In genomic region chr13:28844495-28844894, GRCm38 (mm10) we compare ENCODE assay signal across 16 mouse cellular contexts.
DNase-seq lines count a peak whose midpoint lies in the region; ATAC-seq lines count a peak whose summit lies in the region.
"Had no signal": no experiment of that assay in that cellular context is flagged by ENCODE, and none has a peak within 500 bp of the region (broad histone marks: within the 10 kb centered on the region; RNA-seq: fewer than 3 reads in every experiment).

No protein-coding gene starts in this region.

- H3K4me3 ChIP-seq in hindbrain, embryonic 10.5 days, result no peak overlapping the region
- H3K4me3 ChIP-seq in hindbrain, embryonic 16.5 days (ENCODE audit: low read length), result no peak overlapping the region
- no peak overlapping the region for H3K4me3 ChIP-seq in forebrain, embryonic 15.5 days
- H3K4me3 ChIP-seq: liver, embryonic 12.5 days; myocyte had no signal

- peaks cover 65% of the 10 kb centered on the region for H3K4me1 ChIP-seq in hindbrain, embryonic 10.5 days (replicated peaks)
- H3K4me1 ChIP-seq in hindbrain, embryonic 16.5 days (ENCODE audit: control insufficient read depth, insufficient read depth, low read depth, low read length), result no peaks in the 10 kb centered on the region; the same call in none of the 2 replicates
- peaks cover 61% of the 10 kb centered on the region for H3K4me1 ChIP-seq in forebrain, embryonic 15.5 days

- DNase-seq in hindbrain, embryonic 10.5 days (ENCODE audit: low spot score), result peak; percentile 45
- peak; percentile 58 for DNase-seq in R1 (ENCODE audit: low read depth, low spot score)
- DNase-seq in mesoderm, embryonic 11.5 days (ENCODE audit: low read depth, low spot score), result peak; percentile 68
- no peak for DNase-seq in heart, postnatal 25 days (ENCODE audit: low spot score)
- DNase-seq in kidney, adult 18-20 months, result no peak
- DNase-seq in left cerebral cortex, postnatal 36 days (ENCODE audit: low spot score in 2 of 2), result no peak
- DNase-seq: adrenal gland, postnatal 10 days; B cell, adult 2 months; heart, adult 18-20 months; heart, postnatal 10 days; thymus, adult 18-20 months had no signal

- WGBS in hindbrain, embryonic 10.5 days, result 40% methylated on average over 3 of the region's 3 CpGs
- 52% methylated on average over 3 of the region's 3 CpGs for WGBS in hindbrain, embryonic 16.5 days
- WGBS in forebrain, embryonic 15.5 days, result 46% methylated on average over 3 of the region's 3 CpGs

- H3K27me3 ChIP-seq in hindbrain, embryonic 10.5 days (ENCODE audit: insufficient read depth, poor library complexity, severe bottlenecking), result no peaks in the 10 kb centered on the region
- no peaks in the 10 kb centered on the region for H3K27me3 ChIP-seq in hindbrain, embryonic 16.5 days (replicated peaks; ENCODE audit: control insufficient read depth, insufficient read depth, low read length)
- H3K27me3 ChIP-seq in forebrain, embryonic 15.5 days, result no peaks in the 10 kb centered on the region
- H3K27me3 ChIP-seq: liver, embryonic 12.5 days had no signal

- peak overlapping the region; percentile 79 for H3K27ac ChIP-seq in hindbrain, embryonic 10.5 days
- H3K27ac ChIP-seq in hindbrain, embryonic 16.5 days (ENCODE audit: low read depth, low read length), result no peak overlapping the region
- H3K27ac ChIP-seq in forebrain, embryonic 15.5 days (replicated peaks), result peak overlapping the region; percentile 17; the same call in 1 of the 2 replicates
- H3K27ac ChIP-seq: kidney, postnatal 0 days; liver, embryonic 12.5 days had no signal

- peaks cover 3% of the 10 kb centered on the region; the same call in 1 of the 2 replicates for H3K36me3 ChIP-seq in hindbrain, embryonic 10.5 days
- no peaks in the 10 kb centered on the region for H3K36me3 ChIP-seq in hindbrain, embryonic 16.5 days (ENCODE audit: control insufficient read depth, insufficient read depth, low read length)
- no peaks in the 10 kb centered on the region for H3K36me3 ChIP-seq in forebrain, embryonic 15.5 days
- H3K36me3 ChIP-seq: liver, embryonic 12.5 days had no signal

- H3K9ac ChIP-seq in hindbrain, embryonic 16.5 days (ENCODE audit: low read depth, low read length), result no peak overlapping the region
- no peak overlapping the region for H3K9ac ChIP-seq in forebrain, embryonic 15.5 days (replicated peaks)
- H3K9ac ChIP-seq: liver, embryonic 12.5 days had no signal

- ATAC-seq in hindbrain, embryonic 16.5 days, result no peak
- no peak for ATAC-seq in forebrain, embryonic 15.5 days (replicated peaks)
- ATAC-seq: liver, embryonic 12.5 days had no signal

- no peak overlapping the region for H3K4me2 ChIP-seq in hindbrain, embryonic 16.5 days (ENCODE audit: low read length)
- no peak overlapping the region for H3K4me2 ChIP-seq in forebrain, embryonic 15.5 days (replicated peaks)
- H3K4me2 ChIP-seq: liver, embryonic 12.5 days had no signal

- no peaks in the 10 kb centered on the region for H3K9me3 ChIP-seq in hindbrain, embryonic 10.5 days
- no peaks in the 10 kb centered on the region for H3K9me3 ChIP-seq in hindbrain, embryonic 16.5 days (ENCODE audit: control insufficient read depth, low read length)
- H3K9me3 ChIP-seq in forebrain, embryonic 15.5 days, result no peaks in the 10 kb centered on the region
- H3K9me3 ChIP-seq: liver, embryonic 12.5 days had no signal

- intact Hi-C loops in heart, postnatal 25 days (cut with DNase I), result no loop called here
- intact Hi-C loops in left cerebral cortex, postnatal 36 days (cut with DNase I), result no loop called here

Comparison
In these comparisons a context has a peak if more than half of its experiments do, and no peak if none do; other contexts are left out.
1. DNase-seq: peak in hindbrain, embryonic 10.5 days (single experiment), R1 (single experiment) and mesoderm, embryonic 11.5 days (single experiment); none in heart, postnatal 25 days (single experiment), kidney, adult 18-20 months (single experiment) and left cerebral cortex, postnatal 36 days (0 of 2).